Mouse (Mus musculus): ENCODE measurements at regions not wholly inside any gene's neighbourhood (a gene's known extent, or its start where the extent isn't known, plus 50 kb on each side); places are given as distances from the start of the nearest gene placed in this dataset.

GRCm38 (mm10) chrX:99339081-99339876 lies 131.8 kb downstream of the Pja1 start:
- TF ChIP-seq EP300 (IDR thresholded peaks at IDR 0.05; ENCODE audit: insufficient read depth, low read depth, low read length) (no peak), CTCF (IDR thresholded peaks at IDR 0.05; ENCODE audit: low read depth, low read length) (no peak), POLR2A (IDR thresholded peaks at IDR 0.05; ENCODE audit: insufficient read depth, low read length) (no peak)
- Histone ChIP-seq H3K9me3 (replicated peaks; ENCODE audit: control insufficient read depth, insufficient read depth, low read length, poor library complexity, severe bottlenecking) (no peaks in the 10 kb centered on the region), H3K27ac (ENCODE audit: insufficient read depth, low read length) (no peak overlapping the region), H3K36me3 (ENCODE audit: control insufficient read depth, insufficient read depth, low read length, poor library complexity, severe bottlenecking) (no peaks in the 10 kb centered on the region), H3K4me3 (ENCODE audit: low read depth, low read length) (no peak overlapping the region), H3K9ac (ENCODE audit: low read depth, poor library complexity, severe bottlenecking) (no peak overlapping the region), H3K4me1 (ENCODE audit: control insufficient read depth, insufficient read depth, low read length) (peaks cover 6% of the 10 kb centered on the region), H3K27me3 (ENCODE audit: control insufficient read depth, insufficient read depth, low read length, poor library complexity, severe bottlenecking) (no peaks in the 10 kb centered on the region)

GRCm38 (mm10) chrX:99336616-99337553 lies 134.2 kb downstream of the Pja1 start:
- peaks cover 10% of the 10 kb centered on the region for H3K4me1 ChIP-seq (ENCODE audit: control insufficient read depth, insufficient read depth, low read length)
- H3K27ac ChIP-seq (ENCODE audit: insufficient read depth, low read length): no peak overlapping the region; the same call in 1 of the 2 replicates
- H3K9me3 ChIP-seq (replicated peaks; ENCODE audit: control insufficient read depth, insufficient read depth, low read length, poor library complexity, severe bottlenecking): no peaks in the 10 kb centered on the region
- H3K9ac ChIP-seq (ENCODE audit: low read depth, poor library complexity, severe bottlenecking): no peak overlapping the region
- no peaks in the 10 kb centered on the region for H3K27me3 ChIP-seq (ENCODE audit: control insufficient read depth, insufficient read depth, low read length, poor library complexity, severe bottlenecking)
- H3K4me3 ChIP-seq (ENCODE audit: low read depth, low read length): no peak overlapping the region
- H3K36me3 ChIP-seq (ENCODE audit: control insufficient read depth, insufficient read depth, low read length, poor library complexity, severe bottlenecking): no peaks in the 10 kb centered on the region
- TF ChIP-seq EP300 (IDR thresholded peaks at IDR 0.05; ENCODE audit: insufficient read depth, low read depth, low read length): no peak
- no peak for TF ChIP-seq POLR2A (IDR thresholded peaks at IDR 0.05; ENCODE audit: insufficient read depth, low read length)
- no peak for TF ChIP-seq CTCF (IDR thresholded peaks at IDR 0.05; ENCODE audit: low read depth, low read length)

GRCm38 (mm10) chrX:99335886-99336589 lies 135.0 kb downstream of the Pja1 start:
- H3K27ac ChIP-seq (ENCODE audit: insufficient read depth, low read length): peak overlapping the region; percentile 37; the same call in 1 of the 2 replicates
- no peaks in the 10 kb centered on the region for H3K9me3 ChIP-seq (replicated peaks; ENCODE audit: control insufficient read depth, insufficient read depth, low read length, poor library complexity, severe bottlenecking)
- no peak overlapping the region for H3K9ac ChIP-seq (ENCODE audit: low read depth, poor library complexity, severe bottlenecking)
- no peak overlapping the region for H3K4me3 ChIP-seq (ENCODE audit: low read depth, low read length)
- H3K27me3 ChIP-seq (ENCODE audit: control insufficient read depth, insufficient read depth, low read length, poor library complexity, severe bottlenecking): no peaks in the 10 kb centered on the region
- H3K36me3 ChIP-seq (ENCODE audit: control insufficient read depth, insufficient read depth, low read length, poor library complexity, severe bottlenecking): no peaks in the 10 kb centered on the region
- TF ChIP-seq EP300 (IDR thresholded peaks at IDR 0.05; ENCODE audit: insufficient read depth, low read depth, low read length) (peak; percentile 38; the same call in 1 of the 2 replicates), POLR2A (IDR thresholded peaks at IDR 0.05; ENCODE audit: insufficient read depth, low read length) (no peak), CTCF (IDR thresholded peaks at IDR 0.05; ENCODE audit: low read depth, low read length) (no peak)
- peaks cover 10% of the 10 kb centered on the region for H3K4me1 ChIP-seq (ENCODE audit: control insufficient read depth, insufficient read depth, low read length)

GRCm38 (mm10) chrX:99332457-99332770 lies 138.7 kb downstream of the Pja1 start:
- Histone ChIP-seq H3K27ac (ENCODE audit: insufficient read depth, low read length) (peak overlapping the region; percentile 13; the same call in 1 of the 2 replicates), H3K36me3 (ENCODE audit: control insufficient read depth, insufficient read depth, low read length, poor library complexity, severe bottlenecking) (no peaks in the 10 kb centered on the region), H3K4me1 (ENCODE audit: control insufficient read depth, insufficient read depth, low read length) (peaks cover 12% of the 10 kb centered on the region), H3K4me3 (ENCODE audit: low read depth, low read length) (no peak overlapping the region), H3K9ac (ENCODE audit: low read depth, poor library complexity, severe bottlenecking) (no peak overlapping the region), H3K9me3 (replicated peaks; ENCODE audit: control insufficient read depth, insufficient read depth, low read length, poor library complexity, severe bottlenecking) (no peaks in the 10 kb centered on the region), H3K27me3 (ENCODE audit: control insufficient read depth, insufficient read depth, low read length, poor library complexity, severe bottlenecking) (no peaks in the 10 kb centered on the region)
- no peak for TF ChIP-seq EP300 (IDR thresholded peaks at IDR 0.05; ENCODE audit: insufficient read depth, low read depth, low read length)
- no peak for TF ChIP-seq POLR2A (IDR thresholded peaks at IDR 0.05; ENCODE audit: insufficient read depth, low read length)
- TF ChIP-seq CTCF (IDR thresholded peaks at IDR 0.05; ENCODE audit: low read depth, low read length): no peak

- H3K4me3 ChIP-seq (ENCODE audit: low read depth, low read length): no peak overlapping the region
- H3K9ac ChIP-seq (ENCODE audit: low read depth, poor library complexity, severe bottlenecking): no peak overlapping the region
- TF ChIP-seq POLR2A (IDR thresholded peaks at IDR 0.05; ENCODE audit: insufficient read depth, low read length): no peak
- no peaks in the 10 kb centered on the region for H3K36me3 ChIP-seq (ENCODE audit: control insufficient read depth, insufficient read depth, low read length, poor library complexity, severe bottlenecking)
- H3K27me3 ChIP-seq (ENCODE audit: control insufficient read depth, insufficient read depth, low read length, poor library complexity, severe bottlenecking): no peaks in the 10 kb centered on the region
- no peak overlapping the region for H3K27ac ChIP-seq (ENCODE audit: insufficient read depth, low read length)
- peaks cover 12% of the 10 kb centered on the region for H3K4me1 ChIP-seq (ENCODE audit: control insufficient read depth, insufficient read depth, low read length)
- H3K9me3 ChIP-seq (replicated peaks; ENCODE audit: control insufficient read depth, insufficient read depth, low read length, poor library complexity, severe bottlenecking): no peaks in the 10 kb centered on the region
These were observed 139.2 kb downstream of the Pja1 start for GRCm38 (mm10) chrX:99331764-99332456.
